Mouse (Mus musculus): ENCODE data around the gene Chst11. TPM values are rescaled to one million over a fixed set of nuclear protein-coding genes. Genes with fewer than 3 reads are reported as not detected.

Gene Chst11
- polyA plus RNA-seq, 1 experiment from 2014 or later: 2.0 TPM

- no peak for ATAC-seq (replicated peaks; ENCODE audit: insufficient number of reproducible peaks, insufficient read depth, low FRiP score, low read depth)
- no peak overlapping the region for H3K4me3 ChIP-seq
- WGBS: 81% methylated on average over 9 of the region's 9 CpGs
These were observed 116.3 kb downstream of the Chst11 start for GRCm38 (mm10) chr10:83101421-83102207.

GRCm38 (mm10) chr10:83102745-83103144 lies 117.4 kb downstream of the Chst11 start:
- no peaks in the 10 kb centered on the region for H3K27me3 ChIP-seq
- H3K9ac ChIP-seq: no peak overlapping the region
- H3K4me1 ChIP-seq (replicated peaks): peaks cover 31% of the 10 kb centered on the region
- no peaks in the 10 kb centered on the region for H3K9me3 ChIP-seq (replicated peaks)
- no peaks in the 10 kb centered on the region for H3K36me3 ChIP-seq
- no peak overlapping the region for H3K4me3 ChIP-seq
- H3K4me2 ChIP-seq: no peak overlapping the region
- no peak for ATAC-seq (replicated peaks; ENCODE audit: insufficient number of reproducible peaks, insufficient read depth, low FRiP score, low read depth)
- WGBS: 41% methylated on average over 15 of the region's 15 CpGs
- no peak overlapping the region for H3K27ac ChIP-seq

More at GRCm38 (mm10) chr10:83101421-83102207, 116.3 kb downstream of the Chst11 start:
- H3K9me3 ChIP-seq (replicated peaks): no peaks in the 10 kb centered on the region
- no peak overlapping the region for H3K4me2 ChIP-seq
- H3K27ac ChIP-seq: no peak overlapping the region
- H3K27me3 ChIP-seq: no peaks in the 10 kb centered on the region
- H3K9ac ChIP-seq: no peak overlapping the region
- H3K36me3 ChIP-seq: no peaks in the 10 kb centered on the region
- peaks cover 32% of the 10 kb centered on the region for H3K4me1 ChIP-seq (replicated peaks)

- WGBS: 91% methylated on average over 8 of the region's 8 CpGs
- Histone ChIP-seq H3K9ac (no peak overlapping the region), H3K4me2 (no peak overlapping the region), H3K27me3 (no peaks in the 10 kb centered on the region), H3K4me3 (no peak overlapping the region), H3K9me3 (replicated peaks) (no peaks in the 10 kb centered on the region), H3K27ac (no peak overlapping the region), H3K36me3 (no peaks in the 10 kb centered on the region), H3K4me1 (replicated peaks) (peaks cover 37% of the 10 kb centered on the region)
- ATAC-seq (replicated peaks; ENCODE audit: insufficient number of reproducible peaks, insufficient read depth, low FRiP score, low read depth): no peak
These were observed 118.9 kb downstream of the Chst11 start for GRCm38 (mm10) chr10:83104221-83104620.

DNA sequence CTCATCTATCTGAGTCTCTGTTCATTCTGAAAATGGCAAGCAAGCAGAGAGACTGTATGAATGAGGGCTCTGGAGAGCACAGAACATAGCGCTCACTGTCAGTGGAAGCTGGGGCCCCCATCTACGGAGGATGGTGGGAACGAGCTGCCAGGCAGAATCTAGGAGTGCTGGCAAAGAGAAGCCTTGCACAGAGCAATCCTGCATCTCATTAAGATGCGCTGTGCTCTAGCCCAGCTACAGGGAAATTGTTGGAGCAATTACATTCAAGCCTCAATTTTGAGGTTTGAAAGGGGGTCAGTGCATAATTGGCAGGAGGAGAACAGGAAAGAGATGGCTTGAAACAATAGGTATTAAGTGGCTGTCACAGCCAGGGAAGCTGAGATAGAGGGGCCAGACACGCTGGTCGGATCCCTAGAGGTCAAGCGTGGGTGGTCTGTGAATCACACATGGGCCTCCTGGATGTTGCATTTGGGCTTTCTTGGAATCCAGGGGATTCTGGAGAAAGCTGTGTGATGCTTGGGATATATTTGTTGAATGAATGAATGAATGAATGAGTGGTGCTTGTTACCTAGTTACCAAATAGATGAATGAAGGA lies 121.0 kb downstream of the Chst11 start:
- Histone ChIP-seq H3K4me1 (replicated peaks) (peaks cover 37% of the 10 kb centered on the region), H3K4me2 (no peak overlapping the region), H3K27ac (no peak overlapping the region), H3K9me3 (replicated peaks) (no peaks in the 10 kb centered on the region), H3K9ac (no peak overlapping the region), H3K36me3 (no peaks in the 10 kb centered on the region), H3K4me3 (no peak overlapping the region), H3K27me3 (no peaks in the 10 kb centered on the region)
- 62% methylated on average over 7 of the region's 7 CpGs for WGBS
- no peak for ATAC-seq (replicated peaks; ENCODE audit: insufficient number of reproducible peaks, insufficient read depth, low FRiP score, low read depth)

DNA sequence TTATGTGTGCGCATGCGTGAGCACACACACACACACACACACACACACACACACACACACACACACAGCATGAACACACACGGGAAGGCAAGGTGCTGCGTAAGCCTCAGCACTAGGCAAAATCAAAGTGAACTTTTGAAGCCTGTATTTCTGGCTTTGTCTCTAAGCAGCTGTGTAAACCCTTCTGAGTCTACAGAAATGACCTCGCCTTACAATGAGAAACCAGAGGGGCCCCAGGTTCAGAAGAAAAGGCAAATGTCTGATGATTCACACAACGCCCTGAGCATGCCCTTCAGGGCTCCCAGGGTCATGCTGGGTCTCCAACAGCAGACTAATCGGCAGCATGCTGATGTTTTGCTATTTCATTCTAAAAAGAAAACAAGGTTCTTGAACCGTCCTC lies 122.1 kb downstream of the Chst11 start:
- Histone ChIP-seq H3K9me3 (replicated peaks) (no peaks in the 10 kb centered on the region), H3K9ac (no peak overlapping the region), H3K27ac (no peak overlapping the region), H3K4me2 (no peak overlapping the region), H3K27me3 (no peaks in the 10 kb centered on the region), H3K4me3 (no peak overlapping the region), H3K36me3 (no peaks in the 10 kb centered on the region), H3K4me1 (replicated peaks) (peaks cover 31% of the 10 kb centered on the region)
- WGBS: 65% methylated on average over 8 of the region's 8 CpGs
- ATAC-seq (replicated peaks; ENCODE audit: insufficient number of reproducible peaks, insufficient read depth, low FRiP score, low read depth): no peak

GRCm38 (mm10) chr10:83107921-83108738 lies 122.8 kb downstream of the Chst11 start:
- no peak overlapping the region for H3K9ac ChIP-seq
- H3K9me3 ChIP-seq (replicated peaks): no peaks in the 10 kb centered on the region
- peaks cover 35% of the 10 kb centered on the region for H3K4me1 ChIP-seq (replicated peaks)
- WGBS: 62% methylated on average over 21 of the region's 21 CpGs
- no peaks in the 10 kb centered on the region for H3K36me3 ChIP-seq
- no peaks in the 10 kb centered on the region for H3K27me3 ChIP-seq
- no peak for ATAC-seq (replicated peaks; ENCODE audit: insufficient number of reproducible peaks, insufficient read depth, low FRiP score, low read depth)
- H3K4me2 ChIP-seq: no peak overlapping the region
- no peak overlapping the region for H3K27ac ChIP-seq
- H3K4me3 ChIP-seq: no peak overlapping the region

- H3K4me1 ChIP-seq (replicated peaks): peaks cover 35% of the 10 kb centered on the region
- no peak overlapping the region for H3K4me2 ChIP-seq
- H3K27me3 ChIP-seq: no peaks in the 10 kb centered on the region
- no peak overlapping the region for H3K4me3 ChIP-seq
- no peaks in the 10 kb centered on the region for H3K36me3 ChIP-seq
- H3K9ac ChIP-seq: no peak overlapping the region
- 74% methylated on average over 6 of the region's 6 CpGs for WGBS
- no peak for ATAC-seq (replicated peaks; ENCODE audit: insufficient number of reproducible peaks, insufficient read depth, low FRiP score, low read depth)
- no peak overlapping the region for H3K27ac ChIP-seq
- H3K9me3 ChIP-seq (replicated peaks): no peaks in the 10 kb centered on the region
These were observed 123.6 kb downstream of the Chst11 start for GRCm38 (mm10) chr10:83108946-83109345.

DNA sequence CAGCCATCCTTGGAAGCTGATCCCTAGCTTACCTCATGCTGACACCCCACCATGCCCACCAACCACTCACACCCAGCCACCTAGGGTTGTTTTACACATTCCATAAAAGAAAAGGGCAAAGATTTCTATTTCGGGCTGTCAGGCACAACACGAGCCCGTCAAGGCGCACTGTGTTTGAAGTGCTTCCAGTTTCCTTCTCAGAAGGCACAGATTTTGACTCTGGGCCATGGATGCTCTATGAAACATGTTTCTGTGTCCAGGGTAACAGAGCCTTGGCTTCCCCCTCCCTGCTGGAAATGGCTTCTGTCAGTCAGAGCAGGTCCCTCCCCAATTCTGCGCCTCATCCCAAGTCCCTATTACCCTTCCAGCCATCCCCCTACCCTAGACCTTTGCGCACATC lies 125.7 kb downstream of the Chst11 start:
- Histone ChIP-seq H3K9ac (no peak overlapping the region), H3K4me1 (replicated peaks) (peaks cover 41% of the 10 kb centered on the region), H3K4me2 (no peak overlapping the region), H3K4me3 (no peak overlapping the region), H3K27me3 (no peaks in the 10 kb centered on the region), H3K27ac (no peak overlapping the region), H3K9me3 (replicated peaks) (no peaks in the 10 kb centered on the region), H3K36me3 (no peaks in the 10 kb centered on the region)
- ATAC-seq (replicated peaks; ENCODE audit: insufficient number of reproducible peaks, insufficient read depth, low FRiP score, low read depth): no peak
- 68% methylated on average over 6 of the region's 6 CpGs for WGBS

- Histone ChIP-seq H3K27ac (no peak overlapping the region), H3K4me1 (replicated peaks) (peaks cover 48% of the 10 kb centered on the region)
- ATAC-seq (replicated peaks; ENCODE audit: insufficient number of reproducible peaks, insufficient read depth, low FRiP score, low read depth): no peak
These were observed 127.0 kb downstream of the Chst11 start for GRCm38 (mm10) chr10:83112345-83112744.

GRCm38 (mm10) chr10:83114564-83114963 lies 129.3 kb downstream of the Chst11 start:
- WGBS: 87% methylated on average over 5 of the region's 5 CpGs
- H3K4me2 ChIP-seq: no peak overlapping the region
- peaks cover 60% of the 10 kb centered on the region for H3K4me1 ChIP-seq (replicated peaks)

More at GRCm38 (mm10) chr10:83112345-83112744, 127.0 kb downstream of the Chst11 start:
- Histone ChIP-seq H3K27me3 (no peaks in the 10 kb centered on the region), H3K36me3 (no peaks in the 10 kb centered on the region), H3K4me2 (no peak overlapping the region), H3K9ac (no peak overlapping the region), H3K9me3 (replicated peaks) (no peaks in the 10 kb centered on the region), H3K4me3 (no peak overlapping the region)
- 63% methylated on average over 4 of the region's 4 CpGs for WGBS

GRCm38 (mm10) chr10:83116889-83117288 lies 131.6 kb downstream of the Chst11 start:
- no peaks in the 10 kb centered on the region for H3K27me3 ChIP-seq
- H3K9me3 ChIP-seq (replicated peaks): no peaks in the 10 kb centered on the region
- H3K4me2 ChIP-seq: peak overlapping the region; percentile 1; the same call in 1 of the 2 replicates
- H3K9ac ChIP-seq: no peak overlapping the region
- no peak overlapping the region for H3K4me3 ChIP-seq
- peak overlapping the region; percentile 53 for H3K27ac ChIP-seq
- peak; percentile 69 for ATAC-seq (replicated peaks; ENCODE audit: insufficient number of reproducible peaks, insufficient read depth, low FRiP score, low read depth)
- WGBS: 13% methylated on average over 11 of the region's 11 CpGs
- H3K36me3 ChIP-seq: no peaks in the 10 kb centered on the region
- H3K4me1 ChIP-seq (replicated peaks): peaks cover 58% of the 10 kb centered on the region

More at GRCm38 (mm10) chr10:83114564-83114963, 129.3 kb downstream of the Chst11 start:
- ATAC-seq (replicated peaks; ENCODE audit: insufficient number of reproducible peaks, insufficient read depth, low FRiP score, low read depth): no peak
- Histone ChIP-seq H3K27ac (no peak overlapping the region), H3K9ac (no peak overlapping the region), H3K27me3 (no peaks in the 10 kb centered on the region), H3K4me3 (no peak overlapping the region), H3K36me3 (no peaks in the 10 kb centered on the region), H3K9me3 (replicated peaks) (no peaks in the 10 kb centered on the region)
